Comparison of ENCODE assay signal across 26 mouse cellular contexts in the genomic region with DNA sequence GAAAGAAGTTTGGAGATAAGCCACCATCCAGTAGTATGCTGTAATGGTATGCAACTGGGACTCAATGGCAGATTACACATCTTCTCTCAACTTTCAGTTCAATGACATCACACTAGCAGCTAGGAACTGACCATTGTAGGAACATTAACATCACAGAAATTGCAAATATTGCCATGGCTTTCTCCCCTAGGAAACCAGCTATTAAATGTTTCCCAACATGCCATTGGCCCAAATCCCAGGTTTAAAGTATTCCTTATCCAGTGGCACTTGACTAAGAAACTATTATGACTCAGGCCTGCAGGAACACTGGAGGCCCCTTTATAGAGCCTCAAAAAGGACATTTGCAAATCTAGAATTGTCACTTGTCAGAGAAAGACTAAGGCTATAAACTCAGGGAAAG. TPM values are rescaled to one million over a fixed set of nuclear protein-coding genes. Genes with fewer than 3 reads are reported as not detected.
DNase-seq lines count a peak whose midpoint lies in the region; ATAC-seq and TF ChIP-seq lines count a peak whose summit lies in the region.
"Had no signal": no experiment of that assay in that cellular context is flagged by ENCODE, and none has a peak within 500 bp of the region (broad histone marks: within the 10 kb centered on the region; RNA-seq: fewer than 3 reads in every experiment).

No protein-coding gene starts in this region.

- intact Hi-C loops in heart, adult 2 months (cut with DNase I), result loop anchor here (5.0 to 10.0 kb wide), 2 partner anchors 167 to 195 kb away; no protein-coding TSS in a partner anchor

- no peak for ATAC-seq in midbrain, embryonic 11.5 days (ENCODE audit: low FRiP score)
- ATAC-seq in midbrain, embryonic 13.5 days, result no peak
- ATAC-seq: activated CD4-positive, CD25-positive, alpha-beta regulatory T cell, adult 4 months; hindbrain, embryonic 16.5 days; intestine, postnatal 0 days had no signal

- no peak overlapping the region for H3K4me3 ChIP-seq in heart, adult 2 months
- H3K4me3 ChIP-seq in heart, embryonic 10.5 days, result no peak overlapping the region
- no peak overlapping the region for H3K4me3 ChIP-seq in midbrain, embryonic 11.5 days (ENCODE audit: low read depth, low read length)
- no peak overlapping the region for H3K4me3 ChIP-seq in midbrain, embryonic 13.5 days (replicated peaks)
- H3K4me3 ChIP-seq: embryonic facial prominence, embryonic 10.5 days; forebrain, embryonic 12.5 days; liver, embryonic 15.5 days had no signal

- peaks cover 3% of the 10 kb centered on the region for H3K4me1 ChIP-seq in heart, adult 2 months (ENCODE audit: control insufficient read depth, insufficient read depth, low read length)
- no peaks in the 10 kb centered on the region for H3K4me1 ChIP-seq in heart, embryonic 10.5 days
- no peaks in the 10 kb centered on the region for H3K4me1 ChIP-seq in midbrain, embryonic 11.5 days (ENCODE audit: control insufficient read depth, insufficient read depth, low read length)
- H3K4me1 ChIP-seq in midbrain, embryonic 13.5 days (replicated peaks), result no peaks in the 10 kb centered on the region
- H3K4me1 ChIP-seq: embryonic facial prominence, embryonic 10.5 days; forebrain, embryonic 12.5 days; liver, embryonic 15.5 days had no signal

- peak overlapping the region; percentile 43 for H3K27ac ChIP-seq in heart, adult 2 months
- no peak overlapping the region for H3K27ac ChIP-seq in heart, embryonic 10.5 days
- no peak overlapping the region for H3K27ac ChIP-seq in midbrain, embryonic 11.5 days (ENCODE audit: low read depth, low read length)
- H3K27ac ChIP-seq in midbrain, embryonic 13.5 days, result no peak overlapping the region
- H3K27ac ChIP-seq: embryonic facial prominence, embryonic 10.5 days; forebrain, embryonic 12.5 days; liver, embryonic 15.5 days had no signal

- no peak for TF ChIP-seq CTCF in heart, adult 2 months (IDR thresholded peaks at IDR 0.05)

- peaks cover 4% of the 10 kb centered on the region; the same call in 1 of the 2 replicates for H3K36me3 ChIP-seq in heart, adult 2 months (ENCODE audit: control insufficient read depth, insufficient read depth, low read length)
- no peaks in the 10 kb centered on the region for H3K36me3 ChIP-seq in heart, embryonic 10.5 days
- H3K36me3 ChIP-seq in midbrain, embryonic 11.5 days (ENCODE audit: control insufficient read depth, insufficient read depth, low read length), result no peaks in the 10 kb centered on the region
- H3K36me3 ChIP-seq in midbrain, embryonic 13.5 days, result no peaks in the 10 kb centered on the region
- H3K36me3 ChIP-seq: embryonic facial prominence, embryonic 10.5 days; forebrain, embryonic 12.5 days; liver, embryonic 15.5 days had no signal

- no peaks in the 10 kb centered on the region for H3K9me3 ChIP-seq in heart, embryonic 10.5 days
- H3K9me3 ChIP-seq in midbrain, embryonic 11.5 days (ENCODE audit: control insufficient read depth, low read length), result no peaks in the 10 kb centered on the region
- H3K9me3 ChIP-seq in midbrain, embryonic 13.5 days, result no peaks in the 10 kb centered on the region
- H3K9me3 ChIP-seq: embryonic facial prominence, embryonic 10.5 days; forebrain, embryonic 12.5 days; liver, embryonic 15.5 days had no signal

- no peak for TF ChIP-seq EP300 in heart, adult 2 months (IDR thresholded peaks at IDR 0.05; ENCODE audit: insufficient read depth, low read depth, low read length)

- no peak overlapping the region for H3K9ac ChIP-seq in heart, adult 2 months (ENCODE audit: low read depth, low read length)
- no peak overlapping the region for H3K9ac ChIP-seq in midbrain, embryonic 11.5 days (ENCODE audit: low read length)
- H3K9ac ChIP-seq in midbrain, embryonic 13.5 days (replicated peaks), result no peak overlapping the region
- H3K9ac ChIP-seq: forebrain, embryonic 12.5 days; liver, embryonic 15.5 days had no signal

- H3K79me2 ChIP-seq in heart, adult 2 months (replicated peaks; ENCODE audit: control insufficient read depth, insufficient read depth, low read length), result no peaks in the 10 kb centered on the region

- no peaks in the 10 kb centered on the region for H3K27me3 ChIP-seq in heart, adult 2 months (ENCODE audit: control insufficient read depth, insufficient read depth, low read length)
- H3K27me3 ChIP-seq in heart, embryonic 10.5 days (ENCODE audit: insufficient read depth, poor library complexity, severe bottlenecking), result no peaks in the 10 kb centered on the region
- H3K27me3 ChIP-seq in midbrain, embryonic 11.5 days (ENCODE audit: control insufficient read depth, insufficient read depth, low read length), result no peaks in the 10 kb centered on the region
- H3K27me3 ChIP-seq in midbrain, embryonic 13.5 days, result no peaks in the 10 kb centered on the region
- H3K27me3 ChIP-seq: forebrain, embryonic 12.5 days; liver, embryonic 15.5 days had no signal

- H3K4me2 ChIP-seq in midbrain, embryonic 11.5 days, result no peak overlapping the region
- H3K4me2 ChIP-seq in midbrain, embryonic 13.5 days (replicated peaks), result no peak overlapping the region
- H3K4me2 ChIP-seq: forebrain, embryonic 12.5 days; liver, embryonic 15.5 days had no signal

- no peak for TF ChIP-seq POLR2A in heart, adult 2 months (IDR thresholded peaks at IDR 0.05; ENCODE audit: insufficient read depth, low read depth, low read length)

- peak in 1 of 2 experiments; percentile 15 for DNase-seq in heart, adult 2 months
- no peak for DNase-seq in heart, embryonic 10.5 days (ENCODE audit: low spot score)
- peak; percentile 47 for DNase-seq in midbrain, embryonic 11.5 days (ENCODE audit: low spot score, missing footprints)
- peak; percentile 53 for DNase-seq in lung, postnatal 10 days
- no peak for DNase-seq in retina, postnatal 1 day
- DNase-seq in urinary bladder, postnatal 25 days (ENCODE audit: low spot score), result no peak
- DNase-seq: cerebellum, adult 9-10 months; thymus, postnatal 14 days had no signal

RNA-seq across cellular contexts. Expression of a gene that starts 1.8 kb away (rescaled TPM):
- total RNA-seq in heart, adult 2 months (2021), result 10 to 100 TPM; 28.3 to 29.2 TPM
- 56.5 and 61.1 TPM in 2 replicates for polyA plus RNA-seq in heart, adult 2 months (2012; rRNA removed)
- 0.60 and 0.62 TPM in 2 replicates for polyA plus RNA-seq in heart, embryonic 10.5 days (2016; fragmentation: Nextera tagmentation; extraction: Ambion mirVana)
- 0.12 TPM in 1 of 2 replicates, not detected in the other for polyA plus RNA-seq in midbrain, embryonic 11.5 days (2014; fragmentation: Nextera tagmentation; extraction: Ambion mirVana)
- 0.12 and 0.22 TPM in 2 replicates for polyA plus RNA-seq in midbrain, embryonic 13.5 days (2015; fragmentation: Nextera tagmentation; extraction: Ambion mirVana)
- polyA plus RNA-seq: activated CD4-positive, CD25-positive, alpha-beta regulatory T cell, adult 4 months; embryonic facial prominence, embryonic 10.5 days; neural tube, embryonic 11.5 days had no signal

RNA-seq across cellular contexts. Expression of a gene that starts 48.6 kb away (rescaled TPM):
- total RNA-seq in heart, adult 2 months (2021), result not detected
- polyA plus RNA-seq in heart, adult 2 months (2012; rRNA removed), result not detected in 2 replicates
- polyA plus RNA-seq in heart, embryonic 10.5 days (2016; fragmentation: Nextera tagmentation; extraction: Ambion mirVana), result not detected in 2 replicates
- not detected in 2 replicates for polyA plus RNA-seq in midbrain, embryonic 11.5 days (2014; fragmentation: Nextera tagmentation; extraction: Ambion mirVana)
- polyA plus RNA-seq in midbrain, embryonic 13.5 days (2015; fragmentation: Nextera tagmentation; extraction: Ambion mirVana), result not detected in 2 replicates
- total RNA-seq: common myeloid progenitor, adult 5-6 weeks; gastrocnemius, postnatal 25 days; hematopoietic stem cell, adult 5-6 weeks; layer of hippocampus, adult 18-20 months; layer of hippocampus, postnatal 25 days; left cerebral cortex, postnatal 14 days had no signal
- polyA plus RNA-seq: activated CD4-positive, CD25-positive, alpha-beta regulatory T cell, adult 4 months; embryonic facial prominence, embryonic 10.5 days; forebrain, embryonic 12.5 days; hindbrain, embryonic 16.5 days; intestine, postnatal 0 days; kidney, embryonic 16.5 days; limb, embryonic 14.5 days; liver, embryonic 15.5 days; neural tube, embryonic 11.5 days; small intestine, adult 2 months; testis, adult 2 months had no signal

Comparison
In these comparisons a context has a peak if more than half of its experiments do, and no peak if none do; other contexts are left out.
1. RNA of a gene that starts 1.8 kb away (polyA plus RNA-seq): 56.5 to 61.1 TPM in heart, adult 2 months; 0.60 to 0.62 TPM in heart, embryonic 10.5 days, 0.12 TPM in midbrain, embryonic 11.5 days and 0.12 to 0.22 TPM in midbrain, embryonic 13.5 days; every median in the first group is over 10 times any median in the second.
2. DNase-seq: peak in midbrain, embryonic 11.5 days (single experiment) and lung, postnatal 10 days (single experiment); none in heart, embryonic 10.5 days (single experiment), retina, postnatal 1 day (single experiment) and urinary bladder, postnatal 25 days (single experiment).